Mouse (Mus musculus): ENCODE data around the gene Abcc8.

- TF ChIP-seq CTCF (IDR thresholded peaks at IDR 0.05; ENCODE audit: low read depth, low read length) (no peak), GATA1 (IDR thresholded peaks at IDR 0.05; ENCODE audit: borderline replicate concordance, low read length) (no peak), POLR2AphosphoS5 (IDR thresholded peaks at IDR 0.05; ENCODE audit: insufficient replicate concordance, low read depth, low read length) (no peak)
These were observed 15.5 kb upstream of the Abcc8 start for GRCm38 (mm10) chr7:46195356-46195755.

Measured in G1E (cell line).